Mouse (Mus musculus) megakaryocyte, embryonic 14.5 days (primary cell): ENCODE measurements around the gene Zbtb24.

Experiments
- FLI1 ChIP-seq: IDR thresholded peaks from 2 replicates; pipeline ENCODE4 v1.6.1; 2012; ENCODE audit warnings: low read length, inconsistent platforms, mixed read lengths
- GATA1 ChIP-seq: IDR thresholded peaks from 3 replicates; pipeline ENCODE4 v1.6.1; 2012; ENCODE audit warnings: mixed read lengths, low read length, inconsistent platforms, borderline replicate concordance

DNA sequence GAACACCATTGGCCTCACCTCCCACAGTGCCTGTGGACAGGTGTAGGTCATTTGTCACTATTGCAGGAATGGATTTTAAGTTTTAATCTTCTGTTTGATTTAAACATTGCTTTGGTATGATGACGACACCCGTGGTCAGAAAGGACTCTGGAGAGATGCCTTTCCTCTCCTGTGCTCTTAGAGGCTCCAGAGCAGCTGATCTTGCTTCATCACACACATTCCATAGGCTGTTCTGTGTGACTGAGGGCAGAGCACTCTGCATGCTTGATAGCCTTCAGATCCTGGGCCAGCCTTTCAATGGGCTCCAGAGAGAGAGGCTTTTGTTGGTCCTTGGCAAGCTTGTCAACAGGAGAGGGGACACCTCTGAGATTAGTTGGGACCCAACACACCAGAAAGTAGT is 46.8 kb upstream of the Zbtb24 start:
- TF ChIP-seq GATA1 (no peak), FLI1 (no peak)
